10 mouse cellular contexts compared by ENCODE assay signal in the genomic region with DNA sequence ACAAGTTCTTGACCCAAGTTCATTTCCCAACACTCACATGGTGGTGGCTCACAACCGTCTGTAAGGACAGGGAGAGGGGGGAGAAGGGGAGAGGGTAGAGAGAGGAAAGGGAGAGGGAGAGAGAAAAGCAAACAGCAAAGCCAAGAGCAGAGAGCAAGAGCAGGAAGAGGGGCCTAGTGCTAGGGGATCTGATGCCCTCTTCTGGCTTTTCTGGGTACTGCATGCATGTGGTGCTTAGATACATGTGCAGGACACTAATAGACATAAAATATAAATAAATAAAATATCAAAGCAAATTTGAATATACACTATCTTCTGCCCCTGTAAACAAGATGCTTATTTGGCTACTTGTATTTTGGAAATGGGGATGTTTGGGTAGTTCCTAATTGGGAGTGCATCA.
DNase-seq lines count a peak whose midpoint lies in the region; ATAC-seq and TF ChIP-seq lines count a peak whose summit lies in the region.
"Had no signal": no experiment of that assay in that cellular context is flagged by ENCODE, and none has a peak within 500 bp of the region (broad histone marks: within the 10 kb centered on the region; RNA-seq: fewer than 3 reads in every experiment).

No protein-coding gene starts in this region.

- in situ Hi-C loops in CH12.LX (cut with MboI; ENCODE audit: low pct_ligation_motif_present, low pct_unique_long_range_greater_than_20kb, low sequenced_read_pairs) = no loop called here

- no peaks in the 10 kb centered on the region for H3K36me3 ChIP-seq in heart, embryonic 10.5 days
- no peaks in the 10 kb centered on the region for H3K36me3 ChIP-seq in CH12.LX (replicated peaks in 1 of 2; ENCODE audit: control insufficient read depth in 1 of 2, insufficient read depth in 1 of 2, low read length in 1 of 2)
- H3K36me3 ChIP-seq in neural tube, embryonic 11.5 days (ENCODE audit: control insufficient read depth, insufficient read depth, low read length) = no peaks in the 10 kb centered on the region
- H3K36me3 ChIP-seq: embryonic facial prominence, embryonic 12.5 days; stomach, embryonic 15.5 days had no signal

- H3K9me3 ChIP-seq in heart, embryonic 10.5 days = no peaks in the 10 kb centered on the region
- no peaks in the 10 kb centered on the region for H3K9me3 ChIP-seq in CH12.LX (replicated peaks; ENCODE audit: low read length)
- no peaks in the 10 kb centered on the region for H3K9me3 ChIP-seq in neural tube, embryonic 11.5 days (ENCODE audit: control insufficient read depth, low read length)
- H3K9me3 ChIP-seq: embryonic facial prominence, embryonic 12.5 days; stomach, embryonic 15.5 days had no signal

- 10% methylated on average over 1 of the region's 1 CpGs for WGBS in heart, embryonic 10.5 days
- 33% methylated on average over 1 of the region's 1 CpGs for WGBS in neural tube, embryonic 11.5 days

- TF ChIP-seq POLR2A in CH12.LX (IDR thresholded peaks at IDR 0.05; ENCODE audit: low read depth, low read length) = no peak

- no peak overlapping the region for H3K27ac ChIP-seq in heart, embryonic 10.5 days
- no peak overlapping the region for H3K27ac ChIP-seq in CH12.LX (ENCODE audit: insufficient read depth, low read depth)
- no peak overlapping the region for H3K27ac ChIP-seq in neural tube, embryonic 11.5 days (ENCODE audit: low read depth, low read length)
- H3K27ac ChIP-seq: embryonic facial prominence, embryonic 12.5 days; stomach, embryonic 15.5 days had no signal

- no peak overlapping the region for H3K4me3 ChIP-seq in heart, embryonic 10.5 days
- no peak overlapping the region for H3K4me3 ChIP-seq in CH12.LX (replicated peaks in 1 of 3; ENCODE audit: low read depth in 2 of 3, low read length in 2 of 3, poor library complexity in 1 of 3)
- H3K4me3 ChIP-seq in neural tube, embryonic 11.5 days (ENCODE audit: low read depth, low read length) = no peak overlapping the region
- H3K4me3 ChIP-seq: embryonic facial prominence, embryonic 12.5 days; stomach, embryonic 15.5 days had no signal

- H3K79me2 ChIP-seq in CH12.LX (replicated peaks; ENCODE audit: control insufficient read depth, extremely low read depth, insufficient read depth, poor library complexity, severe bottlenecking) = no peaks in the 10 kb centered on the region

- no peaks in the 10 kb centered on the region for H3K27me3 ChIP-seq in heart, embryonic 10.5 days (ENCODE audit: insufficient read depth, poor library complexity, severe bottlenecking)
- no peaks in the 10 kb centered on the region for H3K27me3 ChIP-seq in CH12.LX (replicated peaks)
- no peaks in the 10 kb centered on the region for H3K27me3 ChIP-seq in neural tube, embryonic 11.5 days (ENCODE audit: control insufficient read depth, insufficient read depth, low read length)
- H3K27me3 ChIP-seq: embryonic facial prominence, embryonic 12.5 days; stomach, embryonic 15.5 days had no signal

- H3K4me1 ChIP-seq in heart, embryonic 10.5 days = no peaks in the 10 kb centered on the region
- no peaks in the 10 kb centered on the region; a peak in 1 of 4 replicates for H3K4me1 ChIP-seq in CH12.LX (ENCODE audit: control insufficient read depth in 1 of 2, insufficient read depth in 2 of 2)
- no peaks in the 10 kb centered on the region for H3K4me1 ChIP-seq in neural tube, embryonic 11.5 days (ENCODE audit: control insufficient read depth, insufficient read depth, low read length)
- H3K4me1 ChIP-seq: embryonic facial prominence, embryonic 12.5 days; stomach, embryonic 15.5 days had no signal

- no peak overlapping the region for H3K9ac ChIP-seq in CH12.LX (ENCODE audit: insufficient read depth, low read depth)
- no peak overlapping the region for H3K9ac ChIP-seq in neural tube, embryonic 11.5 days (ENCODE audit: low read length)
- H3K9ac ChIP-seq: embryonic facial prominence, embryonic 12.5 days; stomach, embryonic 15.5 days had no signal

- ATAC-seq in neural tube, embryonic 11.5 days (ENCODE audit: insufficient read depth, low FRiP score, low TSS enrichment) = no peak

- peak; percentile 16 to 39 for DNase-seq in heart, postnatal 10 days
- no peak for DNase-seq in heart, embryonic 10.5 days (ENCODE audit: low spot score)
- peak; percentile 46 for DNase-seq in CH12.LX (ENCODE audit: extremely low read depth)
- peak; percentile 64 for DNase-seq in adrenal gland, postnatal 14 days
- DNase-seq in fibroblast of lung, adult 2 months (ENCODE audit: low read depth) = peak; percentile 13
- peak; percentile 43 to 49 for DNase-seq in layer of hippocampus, postnatal 10 days (ENCODE audit: low spot score in 2 of 2)
- peak; percentile 30 for DNase-seq in neural tube, embryonic 11.5 days (ENCODE audit: low spot score)
- DNase-seq in thymus, postnatal 10 days (ENCODE audit: low spot score in 2 of 2) = peak; percentile 5 to 41

- peak; percentile 50 for TF ChIP-seq RAD21 in CH12.LX (IDR thresholded peaks at IDR 0.05; ENCODE audit: low read depth, low read length)

- intact Hi-C loops in heart, postnatal 10 days (cut with DNase I) = no loop called here

- H3K4me2 ChIP-seq in CH12.LX (ENCODE audit: insufficient read depth, low read depth, poor library complexity, severe bottlenecking) = no peak overlapping the region
- H3K4me2 ChIP-seq in neural tube, embryonic 11.5 days (ENCODE audit: low read depth) = no peak overlapping the region
- H3K4me2 ChIP-seq: embryonic facial prominence, embryonic 12.5 days; stomach, embryonic 15.5 days had no signal

- no peak for TF ChIP-seq EP300 in CH12.LX (IDR thresholded peaks at IDR 0.05; ENCODE audit: low read length)

- peak; percentile 60 to 62; a peak in 3 of 4 replicates for TF ChIP-seq CTCF in CH12.LX (conservative IDR thresholded peaks at IDR 0.05 in 1 of 2, IDR thresholded peaks at IDR 0.05 in 1 of 2; ENCODE audit: low read depth in 2 of 2, low read length in 2 of 2)

- dilution Hi-C loops in CH12.LX (cut with MboI; ENCODE audit: extremely low pct_ligation_motif_present, extremely low pct_unique_long_range_greater_than_20kb, low sequenced_read_pairs) = no loop called here

TF ChIP-seq in CH12.LX, 34 proteins besides CTCF, POLR2A, EP300 and RAD21:
- TF ChIP-seq KAT2A (IDR thresholded peaks at IDR 0.05; ENCODE audit: insufficient replicate concordance, low read length) (no peak), JUND (conservative IDR thresholded peaks at IDR 0.05; ENCODE audit: low read depth, low read length) (no peak), MAZ (IDR thresholded peaks at IDR 0.05; ENCODE audit: low read depth, low read length) (no peak), UBTF (IDR thresholded peaks at IDR 0.05; ENCODE audit: low read depth, low read length) (no peak), IRF4 (IDR thresholded peaks at IDR 0.05; ENCODE audit: low read depth, low read length) (no peak), ELF1 (IDR thresholded peaks at IDR 0.05; ENCODE audit: low read depth, low read length) (peak; percentile 34; the same call in 1 of the 2 replicates), MYC (IDR thresholded peaks at IDR 0.05; ENCODE audit: low read depth, low read length) (no peak), TBP (conservative IDR thresholded peaks at IDR 0.05; ENCODE audit: low read depth, low read length) (no peak), E2F4 (IDR thresholded peaks at IDR 0.05; ENCODE audit: insufficient replicate concordance, low read depth, low read length) (no peak), SIN3A (IDR thresholded peaks at IDR 0.05; ENCODE audit: low read length) (no peak), SMC3 (IDR thresholded peaks at IDR 0.05; ENCODE audit: low read depth, low read length) (peak; percentile 56), MAFK (IDR thresholded peaks at IDR 0.05; ENCODE audit: insufficient replicate concordance, low read length) (no peak), GABPA (IDR thresholded peaks at IDR 0.05; ENCODE audit: insufficient replicate concordance, low read depth, low read length) (no peak)
